ENCODE assay signal across 20 mouse cellular contexts in the genomic region with DNA sequence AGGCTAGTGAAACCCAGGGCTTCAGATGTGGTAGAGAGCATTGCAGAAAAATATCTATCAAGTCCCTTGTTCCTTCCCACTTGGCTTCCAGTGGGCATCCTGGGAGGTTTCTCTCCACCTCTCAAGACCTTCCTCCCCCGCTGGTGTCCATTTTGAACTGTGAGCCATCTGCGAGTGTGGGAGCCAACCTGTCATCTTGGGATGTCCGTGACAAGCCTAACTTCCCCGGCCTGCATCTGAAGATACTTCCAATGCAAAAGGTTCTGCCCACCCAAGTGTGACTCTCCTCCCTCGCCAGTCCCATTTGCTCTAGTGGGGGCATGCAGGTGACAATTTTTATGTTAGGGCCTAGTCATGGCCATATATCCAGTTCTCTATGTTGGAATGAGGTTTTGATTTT.
DNase-seq lines count a peak whose midpoint lies in the region; ATAC-seq lines count a peak whose summit lies in the region.
"Had no signal": no experiment of that assay in that cellular context is flagged by ENCODE, and none has a peak within 500 bp of the region (broad histone marks: within the 10 kb centered on the region; RNA-seq: fewer than 3 reads in every experiment).

No protein-coding gene starts in this region.

- H3K27ac ChIP-seq in neural tube, embryonic 13.5 days (replicated peaks), result peak overlapping the region; percentile 67
- peak overlapping the region; percentile 50; the same call in 1 of the 2 replicates for H3K27ac ChIP-seq in hindbrain, embryonic 12.5 days
- H3K27ac ChIP-seq in midbrain, embryonic 11.5 days (ENCODE audit: low read depth, low read length), result no peak overlapping the region
- peak overlapping the region; percentile 61 for H3K27ac ChIP-seq in neural tube, embryonic 15.5 days (replicated peaks)
- H3K27ac ChIP-seq: embryonic facial prominence, embryonic 12.5 days; limb, embryonic 12.5 days; liver, embryonic 12.5 days had no signal

- H3K36me3 ChIP-seq in neural tube, embryonic 13.5 days, result no peaks in the 10 kb centered on the region
- H3K36me3 ChIP-seq in hindbrain, embryonic 12.5 days, result no peaks in the 10 kb centered on the region
- no peaks in the 10 kb centered on the region for H3K36me3 ChIP-seq in midbrain, embryonic 11.5 days (ENCODE audit: control insufficient read depth, insufficient read depth, low read length)
- no peaks in the 10 kb centered on the region for H3K36me3 ChIP-seq in neural tube, embryonic 15.5 days
- H3K36me3 ChIP-seq: embryonic facial prominence, embryonic 12.5 days; G1E; limb, embryonic 12.5 days; liver, embryonic 12.5 days had no signal

- H3K27me3 ChIP-seq in neural tube, embryonic 13.5 days, result no peaks in the 10 kb centered on the region
- H3K27me3 ChIP-seq in hindbrain, embryonic 12.5 days, result no peaks in the 10 kb centered on the region; the same call in 1 of the 2 replicates
- H3K27me3 ChIP-seq in midbrain, embryonic 11.5 days (ENCODE audit: control insufficient read depth, insufficient read depth, low read length), result no peaks in the 10 kb centered on the region
- H3K27me3 ChIP-seq in neural tube, embryonic 15.5 days (replicated peaks), result no peaks in the 10 kb centered on the region

- no peak overlapping the region for H3K9ac ChIP-seq in neural tube, embryonic 13.5 days
- no peak overlapping the region for H3K9ac ChIP-seq in hindbrain, embryonic 12.5 days
- H3K9ac ChIP-seq in midbrain, embryonic 11.5 days (ENCODE audit: low read length), result no peak overlapping the region
- no peak overlapping the region for H3K9ac ChIP-seq in neural tube, embryonic 15.5 days (replicated peaks)
- H3K9ac ChIP-seq: embryonic facial prominence, embryonic 12.5 days; limb, embryonic 12.5 days; liver, embryonic 12.5 days; lung, embryonic 14.5 days had no signal

- WGBS in neural tube, embryonic 13.5 days, result 74% methylated on average over 5 of the region's 5 CpGs
- 66% methylated on average over 5 of the region's 5 CpGs for WGBS in hindbrain, embryonic 12.5 days
- WGBS in midbrain, embryonic 11.5 days, result 80% methylated on average over 5 of the region's 5 CpGs
- 66% methylated on average over 5 of the region's 5 CpGs for WGBS in neural tube, embryonic 15.5 days

- intact Hi-C loops in gastrocnemius, postnatal 36 days (cut with DNase I), result no loop called here

- DNase-seq in neural tube, embryonic 10.5 days (ENCODE audit: extremely low spot score, low spot score), result no peak
- DNase-seq in midbrain, embryonic 11.5 days (ENCODE audit: low spot score, missing footprints), result peak; percentile 84
- no peak for DNase-seq in kidney, postnatal 4 days
- DNase-seq in cerebellum, adult 11-12 months, result no peak
- DNase-seq in gastrocnemius, postnatal 36 days, result no peak
- DNase-seq: adrenal gland, postnatal 14 days; cerebellum, adult 11 months; heart, postnatal 10 days; kidney, postnatal 25 days; thymus, postnatal 25 days had no signal

- no peak for ATAC-seq in neural tube, embryonic 13.5 days (ENCODE audit: low read depth)
- ATAC-seq in hindbrain, embryonic 12.5 days (ENCODE audit: low FRiP score), result no peak; the same call in 1 of the 2 replicates
- ATAC-seq in midbrain, embryonic 11.5 days (ENCODE audit: low FRiP score), result peak; percentile 50; the same call in 1 of the 2 replicates
- ATAC-seq in neural tube, embryonic 15.5 days (ENCODE audit: low FRiP score), result peak; percentile 21; the same call in 1 of the 2 replicates
- ATAC-seq: activated CD4-positive, CD25-positive, alpha-beta regulatory T cell, adult 4 months; liver, embryonic 12.5 days had no signal

- H3K4me2 ChIP-seq in neural tube, embryonic 13.5 days, result no peak overlapping the region
- H3K4me2 ChIP-seq in hindbrain, embryonic 12.5 days (replicated peaks), result no peak overlapping the region
- no peak overlapping the region for H3K4me2 ChIP-seq in midbrain, embryonic 11.5 days
- peak overlapping the region; percentile 19; the same call in 1 of the 2 replicates for H3K4me2 ChIP-seq in neural tube, embryonic 15.5 days
- H3K4me2 ChIP-seq: embryonic facial prominence, embryonic 12.5 days; heart, embryonic 11.5 days; limb, embryonic 12.5 days; liver, embryonic 12.5 days; lung, embryonic 14.5 days had no signal

- peaks cover 40% of the 10 kb centered on the region for H3K4me1 ChIP-seq in neural tube, embryonic 13.5 days (replicated peaks)
- H3K4me1 ChIP-seq in hindbrain, embryonic 12.5 days, result peaks cover 22% of the 10 kb centered on the region
- H3K4me1 ChIP-seq in midbrain, embryonic 11.5 days (ENCODE audit: control insufficient read depth, insufficient read depth, low read length), result peaks cover 16% of the 10 kb centered on the region; the same call in 1 of the 2 replicates
- peaks cover 37% of the 10 kb centered on the region for H3K4me1 ChIP-seq in neural tube, embryonic 15.5 days
- H3K4me1 ChIP-seq: embryonic facial prominence, embryonic 12.5 days; limb, embryonic 12.5 days; liver, embryonic 12.5 days had no signal

- no peaks in the 10 kb centered on the region for H3K9me3 ChIP-seq in neural tube, embryonic 13.5 days
- H3K9me3 ChIP-seq in hindbrain, embryonic 12.5 days (replicated peaks), result no peaks in the 10 kb centered on the region
- no peaks in the 10 kb centered on the region for H3K9me3 ChIP-seq in midbrain, embryonic 11.5 days (ENCODE audit: control insufficient read depth, low read length)
- H3K9me3 ChIP-seq in neural tube, embryonic 15.5 days (replicated peaks), result no peaks in the 10 kb centered on the region
- H3K9me3 ChIP-seq: embryonic facial prominence, embryonic 12.5 days; limb, embryonic 12.5 days; liver, embryonic 12.5 days had no signal

- H3K4me3 ChIP-seq in neural tube, embryonic 13.5 days, result no peak overlapping the region
- H3K4me3 ChIP-seq in hindbrain, embryonic 12.5 days, result no peak overlapping the region
- no peak overlapping the region for H3K4me3 ChIP-seq in midbrain, embryonic 11.5 days (ENCODE audit: low read depth, low read length)
- no peak overlapping the region for H3K4me3 ChIP-seq in neural tube, embryonic 15.5 days (replicated peaks)
- H3K4me3 ChIP-seq: embryonic facial prominence, embryonic 12.5 days; limb, embryonic 12.5 days; liver, embryonic 12.5 days had no signal

Comparison
In these comparisons a context has a peak if more than half of its experiments do, and no peak if none do; other contexts are left out.
1. ATAC-seq: peak in midbrain, embryonic 11.5 days (single experiment) and neural tube, embryonic 15.5 days (single experiment); none in neural tube, embryonic 13.5 days (single experiment) and hindbrain, embryonic 12.5 days (single experiment).